Mouse (Mus musculus) E14TG2a.4 (cell line): ENCODE results near the gene Rpusd3.

Source experiments
- H3K27me3 ChIP-seq: 2 replicates; pipeline ENCODE4 v1.6.1; 2014; ENCODE audit warnings: low read length, control low read depth; ENCODE audit not compliant: insufficient read depth
- H3K36me3 ChIP-seq: 2 replicates; pipeline ENCODE4 v1.6.1; 2014; ENCODE audit warnings: low read length, control low read depth; ENCODE audit not compliant: insufficient read depth
- H3K4me1 ChIP-seq: replicated peaks from 2 replicates; pipeline ENCODE4 v1.6.1; 2014; ENCODE audit warnings: low read depth, low read length, control low read depth
- H3K4me3 ChIP-seq: replicated peaks from 2 replicates; pipeline ENCODE4 v1.5.1; 2014; ENCODE audit warnings: mild to moderate bottlenecking, low read length
- H3K9me3 ChIP-seq: 2 replicates; pipeline ENCODE4 v1.6.1; 2014; ENCODE audit warnings: low read length, control low read depth
- CTCF ChIP-seq: conservative IDR thresholded peaks from 2 replicates; pipeline ENCODE4 v1.5.1; 2014; ENCODE audit warnings: low read length
- NANOG ChIP-seq: IDR thresholded peaks from 2 replicates; pipeline ENCODE4 v1.6.1; 2014; ENCODE audit warnings: borderline replicate concordance, low read length, mixed read lengths
- POU5F1 ChIP-seq: IDR thresholded peaks from 2 replicates; pipeline ENCODE4 v1.6.1; 2014; ENCODE audit warnings: low read length, borderline replicate concordance

Rpusd3 gene

DNA sequence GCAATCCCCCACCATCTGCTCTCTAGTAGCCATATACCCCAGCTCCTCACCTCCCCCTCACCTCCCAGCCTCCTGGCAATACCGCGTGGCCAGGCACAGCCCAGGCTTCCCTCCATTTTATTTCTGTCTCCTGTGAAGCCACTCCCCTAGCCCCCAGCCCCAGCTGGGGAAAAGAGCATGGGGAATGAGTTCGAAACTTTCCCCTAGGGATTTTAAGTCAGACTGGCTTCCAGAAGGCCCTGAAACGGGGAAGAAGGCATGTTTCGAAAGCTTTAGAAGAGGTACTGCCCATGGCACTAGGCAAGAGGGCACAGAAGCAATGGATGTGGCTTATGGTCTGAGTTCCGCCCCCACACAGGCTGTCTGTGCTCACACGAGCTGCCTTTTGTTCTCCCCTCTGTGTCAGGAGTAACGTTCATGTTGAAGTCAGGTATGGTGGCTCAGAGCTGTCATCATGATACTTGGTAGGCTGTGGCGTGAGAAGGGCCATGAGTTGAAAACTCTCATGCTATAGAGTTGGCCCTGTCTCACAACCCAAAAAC lies 16.6 kb upstream of the Rpusd3 start, which contains the start of gene Cidec:
Gene Cidec, minus strand, starts transcription at position 97 of the 542 bp plus-strand sequence.
- Histone ChIP-seq H3K4me1 (peaks cover 12% of the 10 kb centered on the region), H3K4me3 (no peak within 1 kb of the TSS)
- TF ChIP-seq CTCF: no peak
- TF ChIP-seq POU5F1: no peak
- TF ChIP-seq NANOG: no peak

GRCm38 (mm10) chr6:113434691-113435090 lies 15.6 kb upstream of the Rpusd3 start:
- TF ChIP-seq NANOG (no peak), POU5F1 (no peak), CTCF (no peak)
- H3K36me3 ChIP-seq: no peaks in the 10 kb centered on the region

More for the DNA sequence above, 16.6 kb upstream of the Rpusd3 start, which contains the start of gene Cidec:
- Histone ChIP-seq H3K27me3 (peaks cover 16% of the 10 kb centered on the region), H3K9me3 (no peaks in the 10 kb centered on the region), H3K36me3 (no peaks in the 10 kb centered on the region)

GRCm38 (mm10) chr6:113433661-113434060 lies 14.5 kb upstream of the Rpusd3 start:
- Histone ChIP-seq H3K27me3 (peaks cover 16% of the 10 kb centered on the region), H3K9me3 (no peaks in the 10 kb centered on the region), H3K4me1 (peaks cover 9% of the 10 kb centered on the region), H3K4me3 (no peak overlapping the region), H3K36me3 (no peaks in the 10 kb centered on the region)
- TF ChIP-seq CTCF: no peak
- TF ChIP-seq POU5F1: no peak
- no peak for TF ChIP-seq NANOG

More at GRCm38 (mm10) chr6:113434691-113435090, 15.6 kb upstream of the Rpusd3 start:
- Histone ChIP-seq H3K9me3 (no peaks in the 10 kb centered on the region), H3K4me1 (peaks cover 12% of the 10 kb centered on the region), H3K27me3 (peaks cover 16% of the 10 kb centered on the region), H3K4me3 (no peak overlapping the region)

DNA sequence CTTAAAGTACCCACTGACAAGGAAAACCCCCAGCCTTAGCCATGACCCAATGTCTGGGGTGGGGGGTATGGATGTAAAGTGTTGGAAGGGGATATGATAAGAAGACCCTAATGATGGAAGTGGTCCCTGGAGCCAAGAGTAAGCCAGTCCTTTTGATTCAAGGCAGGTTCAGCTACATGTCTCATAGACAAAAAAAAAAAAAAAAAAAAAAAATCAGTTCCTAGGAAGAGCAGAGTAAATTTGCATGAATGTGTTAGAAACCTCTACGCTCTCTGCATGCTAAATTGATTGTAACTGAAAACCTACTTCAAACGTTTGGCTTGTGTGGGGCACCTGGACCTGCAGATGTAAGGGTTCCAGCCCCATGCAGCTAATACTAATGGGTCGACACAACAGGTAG lies 12.7 kb upstream of the Rpusd3 start:
- TF ChIP-seq POU5F1 (no peak), NANOG (no peak), CTCF (no peak)
- peaks cover 24% of the 10 kb centered on the region for H3K27me3 ChIP-seq
- H3K4me1 ChIP-seq: peaks cover 21% of the 10 kb centered on the region

DNA sequence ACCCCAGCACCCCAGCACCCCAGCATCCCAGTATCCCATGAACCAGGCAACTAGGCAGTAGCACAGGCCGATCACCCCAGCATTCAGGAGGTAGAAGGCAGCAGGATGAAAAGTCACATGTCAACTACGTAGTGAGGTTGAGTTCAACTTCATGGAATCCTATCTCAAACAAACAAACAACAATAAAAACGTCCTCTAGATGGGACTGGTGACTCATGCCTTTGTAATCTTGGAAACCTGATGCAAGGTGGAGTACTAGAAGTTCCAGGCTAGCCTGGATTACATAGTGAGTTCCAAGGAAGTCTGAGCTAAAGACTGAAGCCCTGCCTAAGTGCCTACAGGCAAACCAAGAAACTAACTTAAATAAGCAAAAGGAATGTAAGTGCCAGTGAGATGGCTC lies 11.7 kb upstream of the Rpusd3 start:
- Histone ChIP-seq H3K4me1 (peaks cover 21% of the 10 kb centered on the region), H3K36me3 (no peaks in the 10 kb centered on the region), H3K9me3 (no peaks in the 10 kb centered on the region), H3K4me3 (no peak overlapping the region), H3K27me3 (peaks cover 24% of the 10 kb centered on the region)
- no peak for TF ChIP-seq CTCF
- no peak for TF ChIP-seq NANOG
- no peak for TF ChIP-seq POU5F1

More for the DNA sequence above, 12.7 kb upstream of the Rpusd3 start:
- no peaks in the 10 kb centered on the region for H3K9me3 ChIP-seq
- H3K4me3 ChIP-seq: no peak overlapping the region
- no peaks in the 10 kb centered on the region for H3K36me3 ChIP-seq

- Histone ChIP-seq H3K4me1 (peaks cover 21% of the 10 kb centered on the region), H3K36me3 (no peaks in the 10 kb centered on the region), H3K27me3 (peaks cover 19% of the 10 kb centered on the region), H3K4me3 (no peak overlapping the region), H3K9me3 (no peaks in the 10 kb centered on the region)
- TF ChIP-seq NANOG (no peak), CTCF (no peak), POU5F1 (no peak)
Observed at GRCm38 (mm10) chr6:113429965-113430364, 10.8 kb upstream of the Rpusd3 start.

- H3K36me3 ChIP-seq: no peaks in the 10 kb centered on the region
- no peak for TF ChIP-seq CTCF
- no peak for TF ChIP-seq POU5F1
- TF ChIP-seq NANOG: no peak
- peaks cover 19% of the 10 kb centered on the region for H3K4me1 ChIP-seq
- no peak overlapping the region for H3K4me3 ChIP-seq
- H3K27me3 ChIP-seq: peaks cover 14% of the 10 kb centered on the region; the same call in 1 of the 2 replicates
- H3K9me3 ChIP-seq: no peaks in the 10 kb centered on the region
Observed at GRCm38 (mm10) chr6:113428006-113428405, 8.9 kb upstream of the Rpusd3 start.

GRCm38 (mm10) chr6:113427397-113427796 lies 8.3 kb upstream of the Rpusd3 start:
- TF ChIP-seq NANOG (no peak), CTCF (peak; percentile 97), POU5F1 (no peak)
- peaks cover 16% of the 10 kb centered on the region for H3K4me1 ChIP-seq
- no peaks in the 10 kb centered on the region for H3K9me3 ChIP-seq
- H3K27me3 ChIP-seq: peaks cover 14% of the 10 kb centered on the region; the same call in 1 of the 2 replicates
- H3K4me3 ChIP-seq: no peak overlapping the region
- H3K36me3 ChIP-seq: no peaks in the 10 kb centered on the region

GRCm38 (mm10) chr6:113426696-113427095 lies 7.6 kb upstream of the Rpusd3 start:
- H3K36me3 ChIP-seq: no peaks in the 10 kb centered on the region
- no peaks in the 10 kb centered on the region for H3K9me3 ChIP-seq
- TF ChIP-seq POU5F1: no peak
- no peak for TF ChIP-seq NANOG
- TF ChIP-seq CTCF: no peak
- H3K4me3 ChIP-seq: no peak overlapping the region
- peaks cover 12% of the 10 kb centered on the region for H3K4me1 ChIP-seq
- H3K27me3 ChIP-seq: peaks cover 14% of the 10 kb centered on the region; the same call in 1 of the 2 replicates
